Mouse (Mus musculus) MEL-GATA-1-ER (cell line): ENCODE measurements at regions not wholly inside any gene's neighbourhood (a gene's known extent, or its start where the extent isn't known, plus 50 kb on each side); places are given as distances from the start of the nearest gene placed in this dataset.

Experiments
- DNase-seq: peaks from one replicate; pipeline ENCODE4 v3.0.0-alpha.2; 2012; ENCODE audit warnings: low read depth; ENCODE audit errors: extremely low read depth

DNA sequence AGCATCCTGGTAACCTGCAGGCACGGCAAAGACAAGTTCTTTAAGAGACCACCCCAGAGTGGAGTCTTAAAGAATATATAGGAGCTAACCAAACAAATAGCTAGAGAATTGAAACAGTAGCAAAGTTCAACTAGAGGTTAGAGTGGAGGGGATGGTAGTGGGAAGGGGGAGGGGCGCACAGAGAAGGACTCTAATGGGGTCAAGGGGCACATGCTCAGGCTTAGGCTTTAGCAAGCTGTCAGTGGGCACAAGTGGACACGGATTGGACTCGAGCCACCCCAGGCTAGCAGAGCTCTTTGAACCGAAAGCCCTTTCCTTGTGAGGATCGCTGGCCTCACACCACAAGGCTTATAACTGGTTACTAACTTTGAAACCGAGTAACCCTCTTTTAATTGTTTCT lies 53.4 kb upstream of the Sipa1l1 start:
- no peak for DNase-seq
